Mouse (Mus musculus) neutrophil, adult 59 days (primary cell): Measurements from ENCODE around the gene Zfp42. TPM values are rescaled to one million over a fixed set of nuclear protein-coding genes. Genes with fewer than 3 reads are reported as not detected.

Experiments used
- total RNA-seq, 2 experiments: library from RNA; stranded (reverse); gene quantifications; 1 replicate in 1 of 2; 2 replicates in 1 of 2; pipeline ENCODE4 v1.2.4; 2023

Zfp42 gene
- not detected for total RNA-seq

DNA sequence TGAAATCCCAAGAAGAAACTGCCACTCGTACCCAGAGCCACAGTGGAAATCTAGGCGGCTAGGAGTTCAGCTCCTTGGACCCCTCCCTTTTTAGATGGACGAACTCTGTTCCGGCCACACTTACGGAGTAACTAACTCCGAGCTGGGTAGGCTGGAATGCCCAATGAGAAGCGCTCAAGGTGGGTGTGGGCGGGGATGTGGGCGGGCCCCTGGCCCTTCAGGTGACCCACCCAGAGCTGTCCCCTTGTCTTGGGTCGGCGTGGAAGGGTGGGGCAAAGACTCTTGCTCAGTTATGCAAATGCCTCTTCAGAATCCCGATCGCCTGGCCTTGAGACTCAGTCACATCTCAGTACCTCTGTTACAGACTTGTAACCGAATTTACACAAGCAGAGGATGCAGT, at the start of gene Zfp42:
Gene Zfp42 (minus strand): TSS at position 85 of the 400 bp plus-strand sequence.

Other genes with a start within 250 kb of the Zfp42 start
- gene Triml1, start 165.5 kb downstream of the Zfp42 start, total RNA-seq, result not detected
- under 1 TPM in 1 of 2 experiments, not detected in 1; 0.16 TPM for gene Triml2, start 126.4 kb downstream of the Zfp42 start, total RNA-seq
- gene Adam26b, start 221.1 kb upstream of the Zfp42 start, total RNA-seq, result not detected